Mouse (Mus musculus): ENCODE results near the gene Tsacc.

DNA sequence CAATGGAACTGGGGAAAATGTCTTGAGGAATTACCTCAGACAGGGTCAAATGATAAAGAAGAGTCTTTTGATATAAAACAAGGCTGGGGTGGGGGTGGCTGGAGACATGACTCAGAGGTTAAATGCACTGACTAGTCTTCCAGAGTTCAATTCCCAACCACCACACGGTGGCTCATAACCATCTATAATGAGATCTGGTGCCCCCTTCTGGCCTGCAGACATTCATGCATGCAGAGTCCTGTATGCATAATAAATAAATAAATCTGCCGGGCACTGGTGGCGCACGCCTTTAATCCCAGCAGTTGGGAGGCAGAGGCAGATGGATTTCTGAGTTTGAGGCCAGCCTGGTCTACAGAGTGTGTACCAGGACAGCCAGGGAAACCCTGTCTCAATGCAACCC is 4.8 kb downstream of the Tsacc start:
- TF ChIP-seq GATA1 (IDR thresholded peaks at IDR 0.05; ENCODE audit: borderline replicate concordance, low read length) (no peak), FLI1 (IDR thresholded peaks at IDR 0.05; ENCODE audit: low read length) (no peak)

Data from megakaryocyte, embryonic 14.5 days (primary cell).